Mouse (Mus musculus): ENCODE measurements around the gene Olfr220.

Gene Olfr220

DNA sequence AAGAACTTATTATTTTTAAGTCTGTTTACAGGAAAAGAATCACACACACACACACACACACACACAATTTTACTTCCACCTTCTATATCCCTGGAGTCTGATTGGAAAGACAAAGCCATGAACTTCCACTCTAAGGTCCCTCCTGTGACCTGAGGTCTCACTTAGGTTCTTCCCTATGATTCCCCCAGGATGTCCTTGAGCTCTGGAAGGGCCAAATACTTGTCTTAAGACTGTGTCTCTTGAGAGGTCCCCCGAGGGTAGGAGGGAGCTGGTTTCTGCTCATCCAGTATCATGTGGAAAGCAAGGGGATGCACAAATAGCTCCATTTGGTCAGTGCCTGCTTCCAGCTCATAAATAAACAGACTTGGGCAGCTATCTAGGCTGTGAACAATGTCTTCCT, at the start of gene Olfr220:
Gene Olfr220, plus strand, starts transcription at position 301 of the 400 bp plus-strand sequence.
- no peak for DNase-seq

DNA sequence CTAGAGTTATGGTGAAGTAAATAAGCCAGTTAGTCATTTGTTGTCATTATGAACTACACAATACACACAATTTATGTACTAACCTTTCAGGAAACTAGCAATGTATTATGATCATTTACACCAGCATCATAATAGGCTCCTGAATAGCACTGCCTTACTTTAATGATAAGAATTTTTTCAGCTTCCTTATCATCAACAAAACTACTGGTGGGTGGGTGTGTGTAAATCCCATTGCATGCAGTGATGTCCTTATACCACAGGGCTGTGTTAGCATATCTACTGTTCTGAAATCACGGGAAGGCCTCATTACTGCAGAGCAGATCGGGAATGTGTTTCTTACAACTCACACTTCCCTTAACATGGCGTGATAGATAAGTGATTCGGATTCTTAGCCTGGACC, 18.9 kb upstream of the Olfr220 start:
- DNase-seq: no peak

DNA sequence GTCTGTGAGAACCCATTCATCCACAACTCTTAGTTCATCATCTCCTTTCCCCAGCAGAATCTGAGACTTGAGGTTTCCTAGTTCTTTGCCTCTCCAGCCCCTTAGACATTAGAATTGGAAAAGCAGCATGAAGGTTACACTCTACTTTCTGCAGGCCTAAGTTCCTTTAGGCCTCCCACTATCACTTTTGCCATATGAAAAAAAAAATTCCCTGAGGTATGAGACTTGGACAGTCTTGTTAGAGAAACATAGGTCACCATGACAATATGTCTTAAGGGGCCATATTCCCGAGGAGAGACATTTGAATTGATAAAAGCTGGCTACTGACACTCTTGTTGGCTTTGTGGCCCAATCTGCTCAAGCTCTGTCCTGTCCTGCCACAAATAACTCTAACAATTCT, 18.1 kb upstream of the Olfr220 start, which contains the start of gene Olfr414:
Gene Olfr414, plus strand, starts transcription at position 301 of the 400 bp plus-strand sequence.
- no peak for DNase-seq

DNA sequence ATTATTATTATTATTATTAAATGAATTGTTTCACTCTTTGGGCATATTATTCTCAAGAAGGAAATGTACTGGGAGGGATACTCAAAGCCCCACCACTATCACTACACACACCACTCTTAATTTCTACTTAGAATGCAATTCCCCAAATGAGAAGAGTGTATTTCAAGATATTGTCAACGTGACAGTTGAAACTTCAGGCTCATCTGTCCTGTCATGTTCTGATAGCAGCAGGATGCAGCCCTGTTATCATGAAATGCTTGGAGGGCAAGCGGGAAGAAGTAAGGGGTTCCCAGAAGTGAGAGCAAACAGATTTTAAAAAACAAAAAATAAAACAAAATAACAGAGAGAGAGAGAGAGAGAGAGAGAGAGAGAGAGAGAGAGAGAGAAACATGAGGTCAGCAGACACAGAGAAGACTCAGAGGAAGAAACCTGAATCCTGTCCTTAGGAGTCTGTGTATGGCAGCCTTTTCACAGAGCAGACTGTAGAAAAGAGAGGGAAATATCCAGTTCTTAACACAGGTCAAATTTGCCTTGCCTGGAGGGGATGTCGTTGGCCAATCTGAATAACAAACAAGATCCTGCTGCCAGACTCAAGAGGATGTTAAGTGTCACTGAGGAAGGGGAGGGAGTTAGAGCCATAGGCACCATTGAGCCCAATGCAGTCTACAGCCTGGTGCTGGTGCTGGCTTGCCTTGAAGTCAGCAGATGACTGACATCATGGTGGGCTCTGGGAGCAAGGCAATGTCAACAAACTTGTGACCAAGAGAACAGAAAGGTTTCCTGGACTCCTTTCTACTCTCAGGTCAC, 15.5 kb upstream of the Olfr220 start:
- DNase-seq: no peak

DNA sequence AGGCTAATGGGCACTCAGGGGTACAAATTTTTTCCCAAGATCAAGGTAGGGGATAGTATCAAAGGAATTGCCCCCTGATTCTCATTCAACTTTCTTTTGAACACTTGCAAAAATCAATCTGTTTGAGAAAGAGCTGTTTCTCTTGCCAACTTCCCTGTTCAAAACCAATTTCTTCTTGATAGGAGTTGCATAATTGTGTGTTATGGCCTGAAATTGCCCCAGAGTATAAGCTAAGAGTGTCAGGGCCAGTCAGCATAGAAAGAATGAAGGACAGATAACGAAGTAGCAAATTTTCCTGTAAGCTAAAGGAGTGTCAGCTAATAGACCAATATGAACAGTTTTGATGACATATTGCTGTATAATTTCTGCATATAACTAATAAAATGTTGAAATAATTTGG, 14.5 kb upstream of the Olfr220 start:
- DNase-seq: no peak

DNA sequence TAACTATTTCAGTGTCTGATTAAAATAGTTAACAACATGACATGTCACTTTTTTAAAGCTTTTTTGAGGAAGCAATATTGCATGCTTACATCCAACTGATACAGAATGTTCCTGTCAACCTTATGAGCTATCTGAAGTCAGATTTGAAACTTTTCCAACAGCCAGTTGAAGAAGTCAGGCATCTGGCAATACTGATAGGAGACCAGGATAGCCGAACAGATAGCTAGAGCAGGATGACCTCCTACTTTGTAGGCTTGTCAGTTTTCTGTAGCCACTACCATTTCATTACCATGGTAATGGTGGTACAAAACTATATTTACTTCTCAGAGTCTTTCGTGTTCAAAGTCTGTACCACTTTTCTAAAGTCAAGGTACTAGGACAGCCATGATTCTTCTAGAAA, 13.5 kb upstream of the Olfr220 start:
- no peak for DNase-seq

DNA sequence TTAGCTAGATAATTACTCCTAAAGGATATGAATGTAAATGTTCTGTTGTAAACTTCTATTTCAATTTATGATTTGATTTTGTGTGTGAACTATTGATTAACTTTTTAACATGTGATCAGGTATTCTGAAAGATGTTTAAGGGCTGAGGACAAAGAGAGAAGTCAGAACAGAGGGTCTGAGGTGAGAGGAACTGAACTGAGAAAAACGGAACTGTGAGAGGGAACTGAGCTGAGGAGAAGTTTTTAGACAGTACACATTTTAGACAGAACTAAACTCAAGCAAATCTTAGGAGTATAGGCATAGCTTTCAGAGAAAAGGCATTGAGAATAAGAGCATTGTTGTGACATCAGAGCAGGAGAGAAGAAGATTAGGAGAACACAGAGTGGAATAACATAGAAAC, 7.8 kb upstream of the Olfr220 start:
- no peak for DNase-seq

DNA sequence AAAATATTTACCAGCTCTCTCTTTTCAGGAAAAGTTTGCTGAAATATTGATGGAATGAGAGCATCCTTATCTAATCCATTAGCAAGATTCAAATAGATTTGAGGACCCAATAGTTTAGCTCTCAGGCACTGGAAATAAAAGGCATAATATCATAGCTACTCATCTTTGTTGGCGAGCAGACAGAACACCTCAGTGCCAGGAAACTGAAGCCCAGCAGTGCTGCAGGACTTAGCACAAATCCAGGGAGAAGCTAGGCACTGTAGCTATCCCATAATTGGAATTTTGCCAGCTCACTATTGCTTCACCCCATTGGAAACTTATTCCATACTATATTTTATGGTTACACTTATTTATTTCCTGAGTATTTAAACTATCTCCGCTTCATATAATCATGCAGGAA, 13.2 kb downstream of the Olfr220 start:
- DNase-seq: no peak

DNA sequence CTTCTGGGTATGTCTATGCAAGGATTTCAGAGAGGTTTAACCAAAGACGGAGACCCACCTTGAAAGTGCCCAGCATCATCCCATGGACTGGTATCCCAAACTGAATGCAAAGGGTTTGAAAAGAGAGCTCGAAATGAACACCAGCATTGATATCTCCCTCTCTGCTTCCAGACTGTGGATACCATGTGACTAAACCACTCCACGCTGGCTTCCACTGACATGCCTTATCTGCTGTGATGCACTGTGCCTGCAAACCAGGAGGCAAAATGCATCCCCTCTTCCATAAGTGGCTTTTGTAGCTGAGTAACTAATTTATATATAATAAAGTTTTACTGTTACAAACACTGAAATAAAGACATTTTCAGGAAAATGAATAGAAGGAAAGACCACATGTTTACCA, 23.5 kb downstream of the Olfr220 start:
- DNase-seq: no peak

DNA sequence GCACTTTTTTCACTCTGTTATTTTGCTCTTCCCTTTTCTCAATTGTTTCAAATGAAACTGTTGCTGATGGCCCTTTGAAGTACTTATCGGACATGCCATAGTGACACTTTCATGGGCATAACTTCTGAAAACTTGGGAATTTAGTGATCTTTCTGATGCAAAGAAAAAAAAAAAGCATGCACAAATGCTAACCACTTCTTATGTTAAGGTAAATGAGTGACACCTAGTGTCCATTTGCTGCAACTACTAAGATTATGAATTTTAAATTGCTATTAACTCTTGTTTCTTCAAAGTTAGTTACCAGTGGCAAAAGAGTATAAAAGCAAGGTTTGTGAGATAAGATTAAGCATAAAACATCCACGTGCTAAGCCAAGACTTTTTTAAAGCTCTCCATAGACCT, 24.4 kb downstream of the Olfr220 start:
- DNase-seq: no peak

DNA sequence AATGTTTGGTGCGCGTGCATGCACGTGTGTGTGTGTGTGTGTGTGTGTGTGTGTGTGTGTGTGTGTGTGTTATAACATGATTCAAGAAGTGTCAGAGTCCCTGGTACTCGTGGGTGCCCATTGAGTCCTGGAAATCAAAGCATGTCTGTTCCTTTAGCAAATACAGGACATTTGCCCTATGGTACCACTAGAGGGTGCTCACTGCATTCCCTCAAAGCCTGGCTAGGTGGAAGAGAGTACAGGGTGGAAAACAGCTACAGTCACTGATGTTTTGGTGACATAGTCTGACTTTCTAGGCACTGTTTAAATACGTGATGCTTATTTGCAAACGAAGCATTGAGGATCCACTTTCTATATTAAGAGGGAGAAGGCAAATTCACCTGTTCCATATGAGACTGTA, 27.9 kb downstream of the Olfr220 start:
- peak in 1 of 2 experiments; percentile 16 for DNase-seq

DNA sequence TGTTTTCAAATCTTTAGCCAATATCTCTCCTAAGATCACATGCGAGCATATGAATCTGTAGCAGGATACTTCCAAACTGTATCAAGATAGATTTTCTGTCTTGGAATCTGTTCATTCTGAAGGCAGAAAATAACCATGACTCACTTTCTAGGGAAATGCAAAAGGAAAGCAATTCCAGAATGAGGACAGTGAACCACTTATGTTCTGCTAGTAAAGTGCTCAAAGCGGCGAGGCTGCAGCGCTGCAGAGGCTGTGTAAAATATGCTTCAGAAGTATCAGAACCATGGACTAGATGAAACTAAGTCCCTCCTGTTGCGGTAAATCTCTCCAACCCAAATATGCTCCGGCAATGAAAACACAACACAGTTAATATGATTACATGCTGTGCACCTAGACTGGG, 40.7 kb downstream of the Olfr220 start:
- no peak for DNase-seq

DNA sequence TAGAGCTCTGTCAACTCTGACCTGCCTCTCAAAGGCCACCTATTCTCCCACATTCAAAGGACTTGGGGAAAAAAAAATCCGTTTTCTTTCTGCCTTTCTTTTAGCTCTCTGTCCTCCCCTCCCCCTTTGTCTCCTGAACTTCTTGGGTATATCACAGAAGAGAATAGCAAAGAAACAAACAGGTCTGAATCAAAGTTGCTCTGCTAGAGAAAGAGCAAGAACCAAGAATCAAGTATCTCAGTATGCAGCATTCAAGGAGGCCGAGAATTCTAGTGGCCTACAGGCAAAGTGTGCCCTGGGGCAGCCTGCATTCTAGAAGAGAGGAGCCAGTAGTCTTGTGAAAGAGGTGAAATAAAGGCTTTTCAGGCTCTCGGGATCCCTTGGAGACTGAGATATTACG, 58.2 kb downstream of the Olfr220 start:
- no peak for DNase-seq
